Mouse (Mus musculus): ENCODE data around the gene Mbnl2. TPM values are rescaled to one million over a fixed set of nuclear protein-coding genes. Genes with fewer than 3 reads are reported as not detected.

Mbnl2 gene
- polyA plus RNA-seq, 1 experiment from 2014 or later = 19.3 TPM

- Histone ChIP-seq H3K27me3 (ENCODE audit: control insufficient read depth, insufficient read depth, low read depth, low read length) (peaks cover 14% of the 10 kb centered on the region), H3K9me3 (replicated peaks; ENCODE audit: control insufficient read depth, low read length) (no peaks in the 10 kb centered on the region), H3K27ac (ENCODE audit: low read length) (peak within 1 kb of the TSS; percentile 93), H3K9ac (ENCODE audit: low read depth, low read length) (peak within 1 kb of the TSS; percentile 73), H3K4me3 (ENCODE audit: low read depth, low read length) (peak within 1 kb of the TSS; percentile 73), H3K4me1 (ENCODE audit: control insufficient read depth, low read depth, low read length) (peaks cover 2% of the 10 kb centered on the region; the same call in 1 of the 2 replicates), H3K36me3 (ENCODE audit: control insufficient read depth, insufficient read depth) (no peaks in the 10 kb centered on the region), H3K4me2 (ENCODE audit: low read depth, low read length) (peak within 1 kb of the TSS; percentile 83)
- WGBS (ENCODE audit: insufficient replicate concordance) = under 1% methylated on average over 76 of the region's 78 CpGs
- ATAC-seq (ENCODE audit: low read depth) = peak; percentile 80
Observed at GRCm38 (mm10) chr14:120477982-120478568, 202.6 kb downstream of the Mbnl2 start, which contains the start of gene Rap2a. Gene Rap2a, plus strand, starts transcription at chr14:120478444.

GRCm38 (mm10) chr14:120478641-120479341 lies 203.3 kb downstream of the Mbnl2 start:
- Histone ChIP-seq H3K4me3 (ENCODE audit: low read depth, low read length) (peak overlapping the region; percentile 73), H3K36me3 (ENCODE audit: control insufficient read depth, insufficient read depth) (no peaks in the 10 kb centered on the region), H3K27ac (ENCODE audit: low read length) (peak overlapping the region; percentile 70), H3K4me2 (ENCODE audit: low read depth, low read length) (peak overlapping the region; percentile 83), H3K9ac (ENCODE audit: low read depth, low read length) (peak overlapping the region; percentile 73), H3K4me1 (ENCODE audit: control insufficient read depth, low read depth, low read length) (peaks cover 2% of the 10 kb centered on the region; the same call in 1 of the 2 replicates), H3K27me3 (ENCODE audit: control insufficient read depth, insufficient read depth, low read depth, low read length) (peaks cover 14% of the 10 kb centered on the region), H3K9me3 (replicated peaks; ENCODE audit: control insufficient read depth, low read length) (no peaks in the 10 kb centered on the region)
- peak; percentile 2 for ATAC-seq (ENCODE audit: low read depth)
- WGBS (ENCODE audit: insufficient replicate concordance) = under 1% methylated on average over 62 of the region's 62 CpGs

- no peak overlapping the region for H3K27ac ChIP-seq (ENCODE audit: low read length)
- H3K4me1 ChIP-seq (ENCODE audit: control insufficient read depth, low read depth, low read length) = peaks cover 2% of the 10 kb centered on the region; the same call in 1 of the 2 replicates
- 0 out of 2 replicates have a peak overlapping the region, but pooled peaks have one; percentile 3 for H3K4me2 ChIP-seq (ENCODE audit: low read depth, low read length)
- H3K9ac ChIP-seq (ENCODE audit: low read depth, low read length) = no peak overlapping the region
- no peak overlapping the region for H3K4me3 ChIP-seq (ENCODE audit: low read depth, low read length)
- no peaks in the 10 kb centered on the region for H3K36me3 ChIP-seq (ENCODE audit: control insufficient read depth, insufficient read depth)
- ATAC-seq (ENCODE audit: low read depth) = no peak
- no peaks in the 10 kb centered on the region for H3K9me3 ChIP-seq (replicated peaks; ENCODE audit: control insufficient read depth, low read length)
- peaks cover 14% of the 10 kb centered on the region for H3K27me3 ChIP-seq (ENCODE audit: control insufficient read depth, insufficient read depth, low read depth, low read length)
- 57% methylated on average over 8 of the region's 8 CpGs for WGBS (ENCODE audit: insufficient replicate concordance)
Observed at GRCm38 (mm10) chr14:120480341-120480900, 205.0 kb downstream of the Mbnl2 start.

- 71% methylated on average over 4 of the region's 4 CpGs for WGBS (ENCODE audit: insufficient replicate concordance)
- H3K36me3 ChIP-seq (ENCODE audit: control insufficient read depth, insufficient read depth) = no peaks in the 10 kb centered on the region
- no peak overlapping the region for H3K4me3 ChIP-seq (ENCODE audit: low read depth, low read length)
- no peak overlapping the region for H3K4me2 ChIP-seq (ENCODE audit: low read depth, low read length)
- H3K9ac ChIP-seq (ENCODE audit: low read depth, low read length) = no peak overlapping the region
- ATAC-seq (ENCODE audit: low read depth) = no peak
- H3K27me3 ChIP-seq (ENCODE audit: control insufficient read depth, insufficient read depth, low read depth, low read length) = peaks cover 14% of the 10 kb centered on the region
- H3K4me1 ChIP-seq (ENCODE audit: control insufficient read depth, low read depth, low read length) = peaks cover 2% of the 10 kb centered on the region; the same call in 1 of the 2 replicates
- no peak overlapping the region for H3K27ac ChIP-seq (ENCODE audit: low read length)
- H3K9me3 ChIP-seq (replicated peaks; ENCODE audit: control insufficient read depth, low read length) = no peaks in the 10 kb centered on the region
Observed at GRCm38 (mm10) chr14:120480927-120481326, 205.5 kb downstream of the Mbnl2 start.

Other genes starting within 250 kb of the Mbnl2 start
- not detected in 2 replicates for gene Oxgr1, start 233.2 kb upstream of the Mbnl2 start, polyA plus RNA-seq (2015; fragmentation: Nextera tagmentation; extraction: Ambion mirVana)
- 0.86 and 0.89 TPM in 2 replicates for gene Rap2a, start 202.8 kb downstream of the Mbnl2 start, polyA plus RNA-seq (2015; fragmentation: Nextera tagmentation; extraction: Ambion mirVana)

Data from liver, embryonic 16.5 days (tissue).